Mouse (Mus musculus): Measurements from ENCODE around the gene Smok2b. TPM values are rescaled to one million over a fixed set of nuclear protein-coding genes. Genes with fewer than 3 reads are reported as not detected.
A peak's percentile ranks its signal among the peaks of the same experiment; 100 is the strongest.
"Not testable (repeated sequence)": the region's sequence is repeated elsewhere in the genome, so short reads cannot be mapped to it uniquely, and the experiment has no call there.

The Smok2b gene
- total RNA-seq (2021) = not detected
- long read RNA-seq, experiment 1 = 0 reads
- long read RNA-seq, experiment 2 = 0 reads

DNA sequence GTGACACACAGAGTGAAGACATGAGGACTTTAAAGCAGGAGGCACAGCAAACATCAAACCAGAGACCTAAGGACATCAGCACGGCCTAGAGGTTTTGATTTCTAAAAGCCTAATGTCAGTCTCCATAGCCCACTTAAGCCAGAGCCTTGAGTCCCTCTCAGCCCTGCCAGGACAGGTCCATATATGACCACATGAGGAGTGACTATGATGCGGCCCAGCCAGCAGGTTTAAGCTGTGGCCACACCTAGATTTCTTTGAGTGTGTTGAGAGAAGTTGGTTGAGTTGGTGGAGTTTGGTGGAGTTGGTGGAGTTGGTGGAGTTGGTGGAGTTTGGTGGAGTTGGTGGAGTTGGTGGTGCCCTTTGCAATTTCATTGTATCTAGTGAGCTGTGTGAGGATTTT lies at the start of gene Smok2b:
Gene Smok2b, plus strand, starts transcription at position 301 of the 400 bp plus-strand sequence.
- DNase-seq; intact Hi-C loops (cut with DNase I): not testable (repeated sequence)

DNA sequence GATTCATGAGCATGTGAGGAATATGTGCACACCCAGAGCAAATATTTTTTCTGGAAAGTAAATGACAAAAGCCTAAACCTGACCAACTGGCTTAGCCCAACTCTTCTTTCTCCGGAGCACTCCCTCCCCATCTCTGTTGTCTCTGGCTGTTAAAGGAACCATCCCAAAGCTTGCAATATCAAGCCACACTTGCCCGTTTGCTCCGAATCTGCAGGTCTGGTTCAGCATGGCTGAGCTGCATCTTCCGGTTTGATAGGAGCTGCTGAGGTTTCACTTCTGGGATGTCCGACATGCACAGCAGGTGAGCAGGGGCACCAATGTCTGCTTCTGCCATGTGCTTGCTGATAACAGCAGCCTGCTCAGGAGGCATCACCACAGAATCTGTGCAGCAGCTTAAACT lies 49.6 kb upstream of the Smok2b start:
- intact Hi-C loops (cut with DNase I); DNase-seq: not testable (repeated sequence)

- DNase-seq; intact Hi-C loops (cut with DNase I): not testable (repeated sequence)
Measured at GRCm38 (mm10) chr17:13182712-13183111, 47.3 kb upstream of the Smok2b start.

GRCm38 (mm10) chr17:13184514-13184913 lies 45.5 kb upstream of the Smok2b start:
- intact Hi-C loops (cut with DNase I); DNase-seq: not testable (repeated sequence)

- intact Hi-C loops (cut with DNase I); DNase-seq: not testable (repeated sequence)
Measured at GRCm38 (mm10) chr17:13186541-13186940, 43.5 kb upstream of the Smok2b start.

DNA sequence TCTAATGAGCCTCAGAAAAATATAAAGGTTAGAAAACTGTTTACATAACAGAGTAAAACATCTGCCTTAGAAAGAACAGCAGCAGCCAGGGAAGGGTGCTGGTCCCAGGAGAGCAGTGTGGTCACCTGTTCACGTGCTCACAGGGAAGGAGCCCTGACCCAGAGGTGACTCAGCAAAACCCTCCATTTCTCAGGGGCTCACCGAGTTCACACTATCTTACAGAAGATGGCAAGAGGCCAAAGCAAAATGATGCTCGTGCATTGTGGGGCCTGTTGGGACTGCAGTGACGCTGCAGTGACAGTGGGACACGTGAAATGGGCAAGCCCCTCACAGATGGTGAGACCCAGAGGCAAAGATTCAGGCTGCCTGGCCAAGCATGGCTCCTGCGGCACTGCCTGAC lies 42.4 kb upstream of the Smok2b start:
- DNase-seq; intact Hi-C loops (cut with DNase I): not testable (repeated sequence)

GRCm38 (mm10) chr17:13188846-13189245 lies 41.2 kb upstream of the Smok2b start:
- DNase-seq; intact Hi-C loops (cut with DNase I): not testable (repeated sequence)

DNA sequence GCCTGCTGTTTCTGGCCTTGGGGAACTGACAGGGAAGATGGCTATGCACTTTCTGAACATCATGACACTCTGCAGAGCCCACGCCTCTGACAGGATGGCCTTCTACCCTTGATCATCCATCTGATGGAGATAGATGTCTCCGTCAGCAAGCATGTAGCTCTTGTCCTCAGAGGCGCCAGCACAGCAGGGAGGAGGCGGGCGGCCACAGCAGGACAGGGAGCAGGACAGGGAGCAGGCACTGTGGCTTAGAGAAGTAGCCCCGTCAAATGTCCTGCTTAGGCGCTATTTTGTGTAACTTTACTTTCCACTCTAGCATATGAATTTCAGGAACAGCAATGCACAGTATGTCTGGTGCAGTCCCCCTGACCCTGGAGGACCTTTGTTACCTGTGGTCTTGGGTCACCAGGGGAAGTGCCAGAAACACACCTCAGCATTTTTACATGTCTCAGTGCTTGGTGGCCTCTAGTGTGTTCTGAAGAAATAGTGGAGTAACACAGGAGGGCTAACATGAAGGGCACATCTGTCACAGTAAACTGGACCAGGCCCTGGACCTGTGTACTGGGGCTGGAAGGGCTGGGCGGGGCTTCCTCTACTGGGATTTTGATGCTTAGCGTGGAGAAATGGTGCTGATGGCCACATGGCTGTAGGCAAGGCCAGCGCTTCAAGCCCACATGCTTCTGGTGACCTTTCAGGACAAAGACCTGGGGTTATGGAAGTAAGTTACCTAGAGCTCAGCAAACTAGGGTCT lies 39.0 kb upstream of the Smok2b start:
- intact Hi-C loops (cut with DNase I); DNase-seq: not testable (repeated sequence)

DNA sequence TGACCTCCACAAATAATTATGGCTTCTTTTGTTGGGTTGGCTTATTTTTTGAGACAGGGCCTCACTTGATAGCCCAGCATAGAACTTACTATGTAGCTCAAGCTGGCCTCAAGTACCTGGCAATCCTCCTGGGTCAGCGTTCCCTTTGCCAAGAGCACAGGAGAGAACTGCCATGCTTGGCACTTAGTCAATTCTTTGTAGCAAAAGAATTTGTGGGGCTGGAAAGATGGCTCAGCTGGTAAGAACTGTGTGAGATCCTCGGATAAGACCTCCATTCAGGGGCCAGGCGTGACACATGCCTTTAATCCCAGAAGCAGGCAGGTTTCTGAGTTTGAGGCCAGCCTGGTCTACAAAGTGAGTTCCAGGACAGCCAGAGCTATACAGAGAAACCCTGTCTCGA lies 33.6 kb upstream of the Smok2b start:
- peak in 1 of 2 experiments; percentile 36 for DNase-seq
- intact Hi-C loops (cut with DNase I) = not testable (repeated sequence)

DNA sequence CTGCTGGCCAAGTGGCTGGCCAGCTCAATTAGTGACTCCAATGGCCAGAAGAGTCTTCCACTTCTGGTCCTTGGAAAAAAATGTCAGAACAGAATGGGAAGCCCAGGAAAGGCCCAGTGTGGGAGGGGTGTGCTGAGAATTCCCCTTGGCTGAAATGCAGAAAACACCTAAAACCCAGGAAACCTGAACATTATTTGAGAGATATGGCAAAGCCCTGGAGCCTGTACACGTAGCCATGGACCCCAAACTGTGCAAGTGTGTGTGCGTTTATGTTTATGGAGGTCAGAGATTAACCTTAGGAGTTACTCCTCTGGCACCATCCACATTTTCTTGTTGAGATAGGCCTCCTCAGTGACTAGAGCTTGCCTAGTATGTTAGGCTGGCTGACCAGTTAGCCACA lies 31.2 kb upstream of the Smok2b start:
- DNase-seq; intact Hi-C loops (cut with DNase I): not testable (repeated sequence)

DNA sequence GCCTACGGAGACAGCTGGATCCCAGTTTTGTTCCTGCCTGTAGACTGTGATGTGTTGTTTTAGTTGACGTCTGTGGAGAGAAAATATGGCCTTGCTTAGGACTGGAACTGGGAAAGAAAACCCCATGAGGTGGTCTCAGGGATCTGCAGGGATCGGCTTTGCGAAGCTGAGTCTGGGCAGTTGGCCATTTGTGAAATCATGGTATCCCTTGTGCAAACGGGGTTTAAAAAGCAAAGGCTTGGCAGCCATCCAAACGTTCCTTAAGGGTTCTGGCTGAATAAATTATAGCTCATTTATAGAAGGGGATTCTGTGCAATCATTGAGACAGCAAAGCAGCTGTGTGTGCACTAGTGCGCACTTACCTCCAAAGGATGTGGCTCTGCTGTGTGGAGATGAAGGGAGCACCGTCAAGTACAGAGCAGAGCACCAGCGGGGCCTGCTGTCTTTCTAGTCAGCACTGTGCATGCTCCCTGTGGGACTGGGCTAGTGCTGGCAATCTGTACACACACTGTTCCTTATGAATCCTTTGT lies 30.1 kb upstream of the Smok2b start:
- intact Hi-C loops (cut with DNase I); DNase-seq: not testable (repeated sequence)

DNA sequence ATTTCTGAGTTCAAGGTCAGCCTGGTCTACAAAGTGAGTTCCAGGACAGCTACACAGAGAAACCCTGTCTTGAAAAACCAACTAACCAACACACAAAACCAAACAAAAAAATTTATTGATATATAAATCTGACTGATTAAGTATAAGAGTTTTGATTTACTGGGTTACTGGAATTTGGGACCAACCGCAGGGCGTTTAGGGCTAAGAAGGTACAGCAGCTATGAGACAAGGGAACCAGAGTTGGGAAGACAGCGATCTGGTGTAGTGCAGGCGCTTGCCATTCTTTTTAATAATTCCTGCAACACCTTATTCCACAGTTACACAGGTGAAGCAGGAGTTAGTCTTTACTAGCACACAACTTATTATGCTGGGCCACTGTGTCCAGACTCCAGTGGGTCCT lies 28.5 kb upstream of the Smok2b start:
- intact Hi-C loops (cut with DNase I); DNase-seq: not testable (repeated sequence)

DNA sequence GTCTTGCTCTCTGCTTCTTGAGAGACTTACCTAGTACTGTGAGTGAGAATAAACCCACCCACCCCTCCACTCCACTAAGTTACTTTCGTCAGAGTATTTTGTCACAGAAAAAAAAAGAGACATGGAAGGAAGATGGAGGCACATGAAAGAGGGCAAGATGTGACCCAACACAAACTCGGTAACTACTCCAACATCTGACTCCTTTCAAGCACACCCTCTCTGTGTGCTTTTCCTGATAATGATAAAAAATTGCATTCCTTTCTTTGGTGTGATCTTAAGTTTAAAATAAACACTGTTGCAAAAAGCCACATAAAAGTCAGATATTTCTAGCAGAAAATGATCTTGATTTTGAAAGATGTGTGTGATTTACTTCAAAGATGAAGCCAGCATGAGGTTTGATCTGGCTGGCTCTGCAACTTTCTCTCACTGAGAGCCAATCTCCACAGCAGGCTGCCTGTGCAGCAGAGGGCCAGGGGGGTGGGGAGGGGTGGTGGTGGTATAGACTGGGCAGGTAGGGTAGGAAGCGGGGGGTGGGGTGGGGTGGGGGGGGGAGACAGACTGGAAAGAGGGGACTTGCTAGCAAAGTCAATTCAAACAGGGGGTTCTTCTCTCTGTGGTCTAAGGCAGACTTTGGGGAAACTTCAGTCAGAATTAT lies 27.5 kb upstream of the Smok2b start:
- intact Hi-C loops (cut with DNase I); DNase-seq: not testable (repeated sequence)

DNA sequence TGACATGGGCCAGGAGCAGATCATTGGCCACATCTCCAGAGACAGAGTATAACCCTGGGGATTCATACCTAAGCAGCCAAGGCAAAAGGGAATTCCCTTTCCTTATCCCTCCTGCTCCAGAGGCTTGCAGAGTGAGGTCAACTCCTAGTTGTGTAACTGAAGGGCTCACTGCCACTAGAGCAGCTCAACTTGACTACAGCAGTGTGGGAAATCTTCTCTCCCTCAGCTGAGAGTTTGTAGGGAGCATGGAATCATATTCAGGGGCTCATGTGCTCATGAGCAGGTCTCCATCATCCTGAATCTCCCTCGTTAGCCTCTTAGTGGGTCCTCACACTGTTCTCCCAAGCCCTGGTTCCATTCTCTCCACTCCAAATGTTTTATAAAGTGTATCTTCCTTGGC lies 24.8 kb upstream of the Smok2b start:
- peak in 1 of 2 experiments; percentile 21 for DNase-seq
- intact Hi-C loops (cut with DNase I) = not testable (repeated sequence)

- no peak for DNase-seq
- intact Hi-C loops (cut with DNase I) = no loop called here
Measured at GRCm38 (mm10) chr17:13206491-13206890, 23.6 kb upstream of the Smok2b start.

DNA sequence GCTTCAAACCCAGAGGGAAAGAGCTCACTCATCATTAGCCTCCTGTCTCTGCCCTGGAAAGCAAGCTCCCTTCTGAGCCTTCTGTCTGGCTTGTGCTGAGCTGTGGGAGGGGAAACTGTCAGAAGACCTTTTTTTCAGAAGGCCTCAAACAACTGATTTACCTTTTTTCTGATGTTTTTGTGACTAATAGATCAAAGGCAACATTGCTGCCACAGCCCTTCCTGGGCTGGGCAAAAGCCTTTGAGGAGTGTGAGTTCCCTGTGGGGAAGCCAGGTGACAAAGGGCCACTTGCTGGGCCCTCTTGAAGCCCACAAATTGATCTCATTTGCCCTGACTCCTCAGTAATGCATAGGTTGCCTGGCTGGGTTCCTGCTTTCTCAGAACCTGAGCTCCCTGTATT lies 21.6 kb upstream of the Smok2b start:
- DNase-seq; intact Hi-C loops (cut with DNase I): not testable (repeated sequence)

DNA sequence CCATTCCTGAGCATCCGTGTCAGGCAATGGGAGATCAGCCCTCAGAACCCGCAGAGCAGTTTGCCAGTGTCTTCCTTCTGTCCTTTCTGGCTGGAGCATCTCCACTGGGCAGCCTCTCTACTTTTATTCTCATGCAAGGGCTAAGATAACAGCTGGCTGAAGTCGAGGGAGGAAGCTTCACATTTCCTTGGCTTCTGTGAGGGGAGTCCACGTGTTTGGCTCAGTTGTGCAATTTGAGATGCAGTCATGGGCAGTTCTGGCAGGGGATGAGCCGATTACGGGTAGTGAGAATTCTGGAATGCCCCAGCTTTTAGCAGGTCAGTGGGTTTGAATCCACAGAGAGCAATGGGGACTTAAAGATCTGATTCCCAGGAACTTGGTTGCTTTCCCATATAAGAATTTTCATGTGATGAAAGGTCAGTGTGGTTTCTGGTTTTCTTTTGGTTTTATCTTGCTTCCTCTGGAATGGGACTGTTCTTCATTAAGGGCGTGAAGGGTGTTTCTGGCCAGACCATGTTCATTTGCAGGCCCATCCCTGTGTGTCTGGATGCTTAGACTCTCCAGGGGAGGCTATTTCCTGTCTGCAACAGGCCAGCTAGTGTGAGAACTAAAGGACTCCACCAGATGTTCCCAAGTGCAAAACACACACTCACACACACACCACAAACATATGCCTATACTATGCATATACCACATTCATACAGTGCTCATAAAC lies 17.8 kb upstream of the Smok2b start:
- intact Hi-C loops (cut with DNase I) = no loop called here
- peak; percentile 41 to 62 for DNase-seq

GRCm38 (mm10) chr17:13214169-13214568 lies 15.9 kb upstream of the Smok2b start:
- intact Hi-C loops (cut with DNase I) = no loop called here
- DNase-seq = no peak

GRCm38 (mm10) chr17:13215595-13215994 lies 14.5 kb upstream of the Smok2b start:
- DNase-seq = peak in 1 of 2 experiments; percentile 14
- intact Hi-C loops (cut with DNase I) = no loop called here

- DNase-seq = no peak
- intact Hi-C loops (cut with DNase I) = no loop called here
Measured at GRCm38 (mm10) chr17:13220888-13221287, 9.2 kb upstream of the Smok2b start, which contains the start of gene Smok2a. Gene Smok2a (plus strand): TSS chr17:13221188.

DNA sequence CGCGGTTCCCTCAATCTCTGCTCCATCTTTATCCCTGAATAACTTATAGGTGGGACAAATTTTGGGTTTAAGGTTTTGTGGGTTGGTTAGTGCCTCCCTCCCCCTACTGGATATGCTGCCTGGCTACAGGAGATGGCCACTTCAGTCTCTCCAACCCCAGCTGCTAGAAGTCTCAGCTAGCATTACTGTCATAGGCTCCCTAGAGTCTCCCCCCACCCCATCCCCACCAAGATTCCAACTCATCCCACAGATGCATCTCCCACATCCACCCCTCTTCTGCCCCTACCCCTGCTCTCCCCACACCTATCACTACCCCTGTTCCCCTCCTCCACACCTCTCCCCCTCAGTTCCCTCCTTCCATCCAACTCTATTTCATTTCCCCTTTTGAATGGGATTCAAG lies 8.1 kb upstream of the Smok2b start:
- DNase-seq; intact Hi-C loops (cut with DNase I): not testable (repeated sequence)
